9 mouse cellular contexts compared by ENCODE assay signal in genomic region chr9:106338462-106339172, GRCm38 (mm10). TPM values are rescaled to one million over a fixed set of nuclear protein-coding genes. Genes with fewer than 3 reads are reported as not detected.
DNase-seq lines count a peak whose midpoint lies in the region; ATAC-seq and TF ChIP-seq lines count a peak whose summit lies in the region.
"Had no signal": no experiment of that assay in that cellular context is flagged by ENCODE, and none has a peak within 500 bp of the region (broad histone marks: within the 10 kb centered on the region; RNA-seq: fewer than 3 reads in every experiment).

No protein-coding gene starts in this region.

- H3K4me3 ChIP-seq in kidney, embryonic 15.5 days (replicated peaks), result no peak overlapping the region
- H3K4me3 ChIP-seq in kidney, adult 2 months (ENCODE audit: insufficient read depth, low read depth, low read length), result no peak overlapping the region
- no peak overlapping the region for H3K4me3 ChIP-seq in hindbrain, embryonic 13.5 days
- no peak overlapping the region for H3K4me3 ChIP-seq in neural tube, embryonic 13.5 days

- TF ChIP-seq CTCF in kidney, adult 2 months (conservative IDR thresholded peaks at IDR 0.05; ENCODE audit: insufficient read depth, insufficient read length, low read depth, low read length), result no peak

- peak overlapping the region; percentile 61 for H3K27ac ChIP-seq in kidney, embryonic 15.5 days
- H3K27ac ChIP-seq in kidney, adult 2 months (ENCODE audit: insufficient read depth, low read depth, low read length), result no peak overlapping the region
- H3K27ac ChIP-seq in hindbrain, embryonic 13.5 days, result peak overlapping the region; percentile 76
- H3K27ac ChIP-seq in neural tube, embryonic 13.5 days (replicated peaks), result peak overlapping the region; percentile 78
- H3K27ac ChIP-seq: liver, embryonic 14.5 days had no signal

- H3K36me3 ChIP-seq in kidney, embryonic 15.5 days, result no peaks in the 10 kb centered on the region
- no peaks in the 10 kb centered on the region for H3K36me3 ChIP-seq in kidney, adult 2 months (ENCODE audit: control insufficient read depth, insufficient read depth, low read length)
- no peaks in the 10 kb centered on the region for H3K36me3 ChIP-seq in hindbrain, embryonic 13.5 days
- no peaks in the 10 kb centered on the region for H3K36me3 ChIP-seq in neural tube, embryonic 13.5 days

- no peak for DNase-seq in kidney, adult 2 months
- peak; percentile 74 for DNase-seq in embryo, embryonic 10 days (ENCODE audit: low spot score)
- no peak for DNase-seq in cerebellum, postnatal 36 days
- no peak for DNase-seq in urinary bladder, postnatal 14 days (ENCODE audit: low spot score)

- peaks cover 61% of the 10 kb centered on the region for H3K4me1 ChIP-seq in kidney, embryonic 15.5 days
- peaks cover 5% of the 10 kb centered on the region; the same call in 1 of the 2 replicates for H3K4me1 ChIP-seq in kidney, adult 2 months (ENCODE audit: control insufficient read depth, insufficient read depth, low read length)
- H3K4me1 ChIP-seq in hindbrain, embryonic 13.5 days (replicated peaks), result peaks cover 31% of the 10 kb centered on the region
- H3K4me1 ChIP-seq in neural tube, embryonic 13.5 days (replicated peaks), result peaks cover 38% of the 10 kb centered on the region

- no peak overlapping the region for H3K4me2 ChIP-seq in kidney, embryonic 15.5 days
- no peak overlapping the region for H3K4me2 ChIP-seq in hindbrain, embryonic 13.5 days
- no peak overlapping the region for H3K4me2 ChIP-seq in neural tube, embryonic 13.5 days

- no peak for ATAC-seq in kidney, embryonic 15.5 days (replicated peaks; ENCODE audit: low FRiP score)
- ATAC-seq in hindbrain, embryonic 13.5 days (ENCODE audit: low FRiP score), result peak; percentile 60
- ATAC-seq in neural tube, embryonic 13.5 days (ENCODE audit: low read depth), result peak; percentile 68
- ATAC-seq in monocyte, adult 5-6 weeks (replicated peaks; ENCODE audit: insufficient number of reproducible peaks, low FRiP score, low TSS enrichment, poor library complexity, severe bottlenecking), result no peak

- no peak overlapping the region for H3K9ac ChIP-seq in kidney, embryonic 15.5 days
- peak overlapping the region; percentile 19; the same call in 1 of the 2 replicates for H3K9ac ChIP-seq in hindbrain, embryonic 13.5 days
- H3K9ac ChIP-seq in neural tube, embryonic 13.5 days, result 0 out of 2 replicates have a peak overlapping the region, but pooled peaks have one; percentile 41
- H3K9ac ChIP-seq: liver, embryonic 14.5 days had no signal

- no peak for TF ChIP-seq POLR2A in kidney, adult 2 months (IDR thresholded peaks at IDR 0.05; ENCODE audit: low read depth, low read length)

- H3K9me3 ChIP-seq in kidney, embryonic 15.5 days (replicated peaks), result no peaks in the 10 kb centered on the region
- no peaks in the 10 kb centered on the region for H3K9me3 ChIP-seq in hindbrain, embryonic 13.5 days
- H3K9me3 ChIP-seq in neural tube, embryonic 13.5 days, result no peaks in the 10 kb centered on the region

- no peaks in the 10 kb centered on the region for H3K27me3 ChIP-seq in kidney, embryonic 15.5 days
- no peaks in the 10 kb centered on the region for H3K27me3 ChIP-seq in kidney, adult 2 months (replicated peaks; ENCODE audit: control insufficient read depth, insufficient read depth, low read length)
- H3K27me3 ChIP-seq in hindbrain, embryonic 13.5 days, result no peaks in the 10 kb centered on the region
- H3K27me3 ChIP-seq in neural tube, embryonic 13.5 days, result no peaks in the 10 kb centered on the region

- 23% methylated on average over 10 of the region's 10 CpGs for WGBS in kidney, embryonic 15.5 days
- WGBS in kidney, adult 2 months, result 76% methylated on average over 10 of the region's 10 CpGs
- WGBS in hindbrain, embryonic 13.5 days, result 9% methylated on average over 10 of the region's 10 CpGs
- 10% methylated on average over 10 of the region's 10 CpGs for WGBS in neural tube, embryonic 13.5 days

RNA-seq across cellular contexts. Expression of gene Dusp7, which starts 29.8 kb away (rescaled TPM):
- polyA plus RNA-seq in kidney, embryonic 15.5 days (2015; fragmentation: Nextera tagmentation; extraction: Ambion mirVana), result 15.6 and 17.7 TPM in 2 replicates
- polyA plus RNA-seq in kidney, adult 2 months (2012; rRNA removed), result 38.8 and 44.1 TPM in 2 replicates
- polyA plus RNA-seq in hindbrain, embryonic 13.5 days (2015; fragmentation: Nextera tagmentation; extraction: Ambion mirVana), result 9.9 and 10.3 TPM in 2 replicates
- 12.3 and 13.1 TPM in 2 replicates for polyA plus RNA-seq in neural tube, embryonic 13.5 days (2015; fragmentation: Nextera tagmentation; extraction: Ambion mirVana)
- total RNA-seq in monocyte, adult 5-6 weeks (2017), result 8.7 to 21.2 TPM (median 12.2 TPM) in 3 replicates

RNA-seq across cellular contexts. Expression of gene Poc1a, which starts 57.8 kb away (rescaled TPM):
- 24.5 and 28.0 TPM in 2 replicates for polyA plus RNA-seq in kidney, embryonic 15.5 days (2015; fragmentation: Nextera tagmentation; extraction: Ambion mirVana)
- 5.8 and 6.1 TPM in 2 replicates for polyA plus RNA-seq in kidney, adult 2 months (2012; rRNA removed)
- polyA plus RNA-seq in hindbrain, embryonic 13.5 days (2015; fragmentation: Nextera tagmentation; extraction: Ambion mirVana), result 8.9 and 9.2 TPM in 2 replicates
- 8.0 and 8.4 TPM in 2 replicates for polyA plus RNA-seq in neural tube, embryonic 13.5 days (2015; fragmentation: Nextera tagmentation; extraction: Ambion mirVana)
- total RNA-seq in monocyte, adult 5-6 weeks (2017), result 0.38 to 2.4 TPM (median 0.85 TPM) in 3 replicates

Comparison
In these comparisons a context has a peak if more than half of its experiments do, and no peak if none do; other contexts are left out.
1. ATAC-seq: peak in hindbrain, embryonic 13.5 days (single experiment) and neural tube, embryonic 13.5 days (single experiment); none in kidney, embryonic 15.5 days (single experiment) and monocyte, adult 5-6 weeks (single experiment).